Mouse (Mus musculus): Measurements from ENCODE around the gene Zfp629.
A peak's percentile ranks its signal among the peaks of the same experiment; 100 is the strongest.
"Not testable (repeated sequence)": the region's sequence is repeated elsewhere in the genome, so short reads cannot be mapped to it uniquely, and the experiment has no call there.

The Zfp629 gene

DNA sequence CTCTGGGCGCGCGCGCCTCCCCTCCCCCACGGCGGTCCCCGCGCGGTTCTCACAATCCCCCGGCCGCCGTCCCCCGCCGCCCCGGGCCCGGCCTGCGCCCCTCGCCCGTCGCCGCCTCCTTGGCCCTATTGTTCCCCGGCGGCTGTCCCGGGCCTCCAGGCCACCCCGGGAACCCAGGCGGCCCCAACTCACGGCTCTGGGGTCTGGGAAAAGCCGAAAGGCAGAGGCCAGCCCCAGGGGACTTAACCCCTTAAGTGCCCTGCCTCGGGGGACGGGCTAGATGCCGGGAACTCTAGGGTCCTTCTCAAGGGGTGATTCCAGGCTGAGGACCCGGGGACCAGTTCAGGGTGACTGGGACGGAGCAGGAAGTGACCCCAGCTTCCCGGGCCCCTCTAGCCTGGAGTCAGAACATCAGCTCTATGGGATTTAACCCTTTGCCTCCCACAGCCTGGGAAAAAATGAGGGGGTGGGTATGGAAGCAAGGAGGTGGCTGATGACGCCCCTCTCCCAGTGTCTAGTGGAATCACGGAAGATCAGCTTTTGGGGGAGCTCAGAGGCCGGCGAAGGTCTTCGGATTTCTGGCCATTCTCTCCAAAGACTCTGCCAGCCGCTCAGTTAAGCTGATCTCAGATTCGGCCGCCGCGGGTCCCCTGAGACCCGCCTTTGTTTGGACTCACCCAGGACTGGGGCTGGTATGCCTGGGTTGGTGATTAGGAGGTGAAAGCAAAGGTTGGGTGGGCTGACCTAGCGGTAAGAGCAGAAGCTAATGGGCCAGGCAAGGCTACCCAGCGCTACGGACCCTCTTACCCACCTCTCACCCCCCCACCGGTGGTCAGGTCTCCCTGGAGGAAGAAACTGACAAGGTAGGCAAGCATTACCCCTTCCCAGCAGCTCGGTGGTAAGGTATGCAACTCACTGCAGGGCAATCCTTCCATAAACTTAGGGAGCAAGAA lies at the start of gene Zfp629:
Gene Zfp629 (minus strand): TSS at position 907 of the 953 bp plus-strand sequence.
- DNase-seq (ENCODE audit: low spot score), result peak; percentile 86

- no peak for DNase-seq (ENCODE audit: low spot score)
Observed at GRCm38 (mm10) chr7:127662926-127663325, 47.3 kb upstream of the Zfp629 start.

DNA sequence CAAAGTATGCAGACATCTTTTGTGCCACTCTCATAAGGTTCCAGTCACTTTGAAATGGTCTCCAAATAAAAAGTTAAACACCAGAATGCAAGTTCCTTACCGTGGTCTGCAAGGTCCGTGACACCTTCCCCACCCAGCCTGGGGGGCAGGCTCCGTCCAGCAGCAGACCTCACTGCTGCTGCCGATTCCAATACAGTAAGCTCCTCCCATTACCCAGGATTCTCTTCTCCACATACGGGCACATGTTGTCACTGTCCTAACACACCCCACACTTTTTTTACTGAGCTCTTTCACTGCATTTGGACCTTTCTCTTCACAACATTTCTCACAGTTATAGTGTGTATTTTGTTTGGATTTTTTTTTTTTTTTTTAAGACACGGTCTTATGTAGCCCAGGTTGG lies 46.2 kb upstream of the Zfp629 start:
- DNase-seq (ENCODE audit: low spot score), result no peak

DNA sequence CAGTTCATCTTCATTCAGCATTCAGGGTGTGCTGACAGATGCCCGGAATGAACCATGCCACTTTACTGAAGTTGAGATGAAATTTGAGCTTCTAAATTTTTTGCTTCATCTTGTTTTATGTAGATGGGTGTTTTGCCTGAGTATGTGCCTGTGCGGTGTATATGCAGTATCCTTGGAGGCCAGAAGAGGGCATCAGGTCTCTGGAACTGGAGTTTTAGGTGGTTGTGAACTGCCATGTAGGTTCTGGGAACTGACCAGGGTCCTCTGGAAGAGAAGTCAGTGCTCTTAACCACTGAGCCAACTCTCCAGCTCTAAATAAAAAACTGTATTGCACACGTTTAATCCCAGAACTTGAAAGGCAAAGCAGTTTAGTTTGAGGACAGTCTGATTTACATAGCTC lies 45.3 kb upstream of the Zfp629 start:
- DNase-seq (ENCODE audit: low spot score), result no peak

DNA sequence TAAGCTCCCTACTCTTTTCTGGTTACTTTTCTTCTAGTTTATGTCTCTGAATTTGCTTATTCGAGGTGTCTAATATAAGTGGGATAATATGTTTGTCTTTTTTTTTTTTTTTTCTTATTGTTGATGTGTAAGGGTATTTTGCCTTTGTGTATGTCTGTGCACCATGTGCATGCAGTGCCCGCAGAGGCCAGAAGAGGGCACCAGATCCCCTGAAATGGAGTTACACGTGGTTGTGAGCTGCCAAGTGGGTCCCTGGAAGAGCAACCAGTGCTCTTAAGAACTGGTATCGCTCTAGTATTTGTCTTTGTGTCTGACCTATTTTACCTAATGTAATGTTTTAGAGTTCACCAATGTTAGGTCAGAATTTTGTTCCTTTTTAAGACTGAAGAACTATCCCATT lies 41.3 kb upstream of the Zfp629 start:
- DNase-seq (ENCODE audit: low spot score), result peak; percentile 82

DNA sequence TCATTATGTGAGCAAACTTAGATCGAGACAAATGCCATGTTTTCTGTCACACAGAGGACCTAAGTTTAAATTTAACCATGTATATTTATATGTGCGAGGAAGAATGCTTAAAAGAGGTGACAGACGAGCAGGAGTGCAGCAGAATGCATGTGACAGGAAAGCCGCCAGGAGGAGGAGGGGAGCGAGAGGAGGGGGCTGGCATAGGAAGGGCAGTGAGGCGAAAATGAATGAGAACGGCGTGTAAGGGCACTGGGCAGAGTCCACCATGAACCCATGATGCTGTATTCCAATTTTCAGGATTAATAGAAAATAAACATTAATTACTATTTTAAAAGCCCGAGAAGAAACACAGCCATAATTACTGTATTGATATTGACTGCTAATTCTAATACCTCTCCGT lies 38.7 kb upstream of the Zfp629 start:
- no peak for DNase-seq (ENCODE audit: low spot score)

- peak; percentile 54 for DNase-seq (ENCODE audit: low spot score)
Observed at GRCm38 (mm10) chr7:127652050-127652449, 36.5 kb upstream of the Zfp629 start.

DNA sequence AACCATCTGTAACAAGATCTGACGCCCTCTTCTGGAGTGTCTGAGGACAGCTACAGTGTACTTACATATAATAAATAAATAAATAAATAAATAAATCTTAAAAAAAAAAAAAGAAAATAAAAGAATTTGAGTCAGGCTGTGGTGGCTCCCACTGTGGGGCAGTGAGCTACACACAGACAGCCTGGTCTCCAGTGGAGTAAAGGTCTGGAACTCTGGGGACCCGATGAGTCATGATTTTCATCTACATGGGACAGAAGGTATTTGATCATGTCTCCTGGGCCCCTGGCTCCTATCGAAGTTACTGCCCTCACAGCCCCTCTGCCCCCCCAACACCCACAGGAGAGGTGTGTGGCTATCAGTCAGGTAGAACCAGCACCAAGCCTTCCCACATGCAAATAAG lies 36.0 kb upstream of the Zfp629 start:
- no peak for DNase-seq (ENCODE audit: low spot score)

GRCm38 (mm10) chr7:127649206-127649605 lies 33.6 kb upstream of the Zfp629 start:
- no peak for DNase-seq (ENCODE audit: low spot score)

DNA sequence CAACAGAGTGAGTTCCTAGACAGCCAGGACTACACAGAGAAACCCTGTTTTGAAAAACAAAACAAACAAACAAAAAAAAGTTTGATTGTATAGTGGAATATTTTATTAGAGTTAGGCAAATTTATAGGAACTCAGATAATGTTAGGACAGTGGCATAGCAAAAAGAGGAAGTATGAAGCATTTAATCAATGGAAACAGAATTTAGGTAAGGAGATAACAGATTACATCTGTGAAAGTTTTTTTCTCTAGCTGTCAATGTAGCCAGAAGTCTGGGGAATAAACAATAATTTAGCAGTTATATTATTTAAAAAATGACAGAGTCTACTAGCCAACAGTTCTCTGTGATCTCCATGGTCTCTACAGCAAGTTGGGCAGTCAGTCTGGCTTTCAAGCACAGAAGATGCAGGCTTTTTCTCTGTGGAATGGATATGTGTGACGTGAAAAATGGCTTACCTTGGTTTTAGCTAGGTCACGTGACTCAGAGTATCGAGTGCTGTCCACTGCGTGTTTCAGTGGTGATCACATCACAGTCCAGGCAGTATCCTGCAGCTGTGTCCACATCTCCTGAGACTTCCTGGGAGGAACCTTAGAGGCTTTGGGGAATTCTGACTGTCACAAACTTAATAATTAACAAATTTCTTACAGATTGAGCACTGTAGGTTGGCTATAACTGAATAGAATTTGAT lies 33.1 kb upstream of the Zfp629 start:
- DNase-seq (ENCODE audit: low spot score), result no peak

DNA sequence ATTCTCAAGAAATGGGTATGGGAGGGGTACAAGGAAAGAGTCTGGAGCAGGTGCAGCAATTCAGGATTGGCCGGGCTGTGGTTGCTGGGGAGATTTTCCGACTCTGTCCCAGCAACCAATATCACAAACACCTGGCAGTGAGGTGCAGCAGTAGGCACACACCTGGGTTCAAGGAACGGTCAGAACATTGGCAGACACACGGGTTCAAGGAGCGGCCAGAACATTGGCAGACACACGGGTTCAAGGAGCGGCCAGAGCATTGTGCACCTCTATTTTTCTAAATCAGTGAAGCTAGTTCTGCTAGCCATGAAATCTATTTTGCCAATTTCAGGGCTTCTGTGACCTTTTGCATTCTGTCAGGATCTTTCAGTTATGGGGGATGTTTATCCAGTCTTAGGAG lies 32.0 kb upstream of the Zfp629 start:
- not testable (repeated sequence) for DNase-seq (ENCODE audit: low spot score)

GRCm38 (mm10) chr7:127646363-127646762 lies 30.8 kb upstream of the Zfp629 start:
- DNase-seq (ENCODE audit: low spot score), result no peak

GRCm38 (mm10) chr7:127642254-127642653 lies 26.7 kb upstream of the Zfp629 start:
- no peak for DNase-seq (ENCODE audit: low spot score)

DNA sequence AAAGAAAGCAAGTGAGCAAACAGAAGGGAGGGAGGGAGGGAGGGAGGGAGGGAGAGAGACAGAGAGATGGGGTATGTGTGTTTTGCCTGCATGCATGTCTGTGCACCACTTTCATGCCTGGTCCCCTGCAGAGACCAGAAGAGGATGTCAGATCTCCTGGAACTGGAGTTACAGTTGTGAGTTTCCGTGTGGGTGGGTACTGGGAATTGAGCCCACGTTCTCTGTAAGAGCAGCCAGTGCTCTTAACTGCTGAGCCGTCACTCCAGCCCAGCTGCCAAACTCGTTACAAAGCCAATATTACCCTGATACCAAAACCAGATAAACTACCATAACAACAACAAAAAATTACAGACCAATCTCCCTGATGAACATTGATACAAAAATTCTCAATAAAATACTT lies 25.7 kb upstream of the Zfp629 start:
- DNase-seq (ENCODE audit: low spot score), result no peak

GRCm38 (mm10) chr7:127636963-127637362 lies 21.4 kb upstream of the Zfp629 start:
- peak; percentile 87 for DNase-seq (ENCODE audit: low spot score)

DNA sequence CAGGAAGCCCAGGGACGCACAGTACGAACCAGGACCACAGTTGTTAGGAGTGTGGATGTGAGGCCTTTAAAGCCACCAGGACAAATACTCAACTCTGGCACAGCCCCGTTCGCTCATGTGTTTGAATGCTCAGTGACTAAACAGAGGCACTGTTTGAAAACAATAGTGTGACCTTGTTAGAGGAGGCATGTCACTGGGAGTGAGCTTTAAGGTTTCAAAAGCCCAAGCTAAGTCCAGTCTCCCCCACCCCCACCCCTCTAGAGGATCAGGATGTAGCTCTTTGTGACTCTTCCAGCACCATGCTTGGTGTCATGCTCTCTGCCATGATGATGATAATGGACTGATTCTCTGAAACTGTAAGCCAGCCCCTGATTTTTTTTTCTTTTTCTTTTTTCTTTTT lies 15.8 kb upstream of the Zfp629 start:
- no peak for DNase-seq (ENCODE audit: low spot score)

- DNase-seq (ENCODE audit: low spot score), result no peak
Observed at GRCm38 (mm10) chr7:127628646-127629045, 13.0 kb upstream of the Zfp629 start.

- DNase-seq (ENCODE audit: low spot score), result no peak
Observed at GRCm38 (mm10) chr7:127626471-127626870, 10.9 kb upstream of the Zfp629 start.

DNA sequence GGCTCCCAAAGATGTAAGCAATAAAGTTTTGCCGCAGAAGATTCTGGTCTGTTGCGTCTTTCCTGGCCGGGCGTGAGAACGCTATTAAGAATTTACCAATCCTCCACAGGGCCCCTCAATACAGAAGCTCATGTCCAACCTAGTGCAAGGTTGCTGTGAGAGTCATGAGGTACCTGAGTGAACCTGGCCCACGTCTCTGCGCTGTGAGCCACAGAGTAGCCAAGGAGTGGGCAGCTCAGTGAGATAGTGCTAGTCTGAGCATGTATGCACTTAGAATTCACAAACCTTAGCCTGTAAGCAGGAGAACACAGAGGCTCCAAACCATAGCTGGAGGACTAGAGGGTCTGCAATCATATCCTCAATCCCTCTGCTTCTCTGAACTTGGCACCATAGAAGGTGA lies 10.4 kb upstream of the Zfp629 start:
- DNase-seq (ENCODE audit: low spot score), result no peak

DNA sequence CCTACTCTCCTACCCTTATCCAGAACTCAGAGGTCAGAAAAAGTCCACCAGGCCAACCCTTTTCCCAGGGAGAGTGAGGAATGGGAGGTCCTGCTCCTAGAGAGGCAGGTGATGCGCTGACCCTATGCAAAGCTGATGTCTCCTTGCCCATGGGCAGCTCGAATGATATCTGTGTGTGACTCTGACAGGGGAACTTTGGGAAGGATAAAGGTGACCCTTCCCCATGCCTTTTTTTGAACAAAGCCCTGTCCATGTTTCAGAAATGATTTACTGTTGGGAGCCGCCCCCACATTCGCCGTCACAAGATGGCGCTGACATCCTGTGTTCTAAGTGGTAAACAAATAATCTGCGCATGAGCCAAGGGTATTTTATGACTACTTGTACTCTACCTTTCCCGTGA lies 2.8 kb upstream of the Zfp629 start:
- not testable (repeated sequence) for DNase-seq (ENCODE audit: low spot score)

DNA sequence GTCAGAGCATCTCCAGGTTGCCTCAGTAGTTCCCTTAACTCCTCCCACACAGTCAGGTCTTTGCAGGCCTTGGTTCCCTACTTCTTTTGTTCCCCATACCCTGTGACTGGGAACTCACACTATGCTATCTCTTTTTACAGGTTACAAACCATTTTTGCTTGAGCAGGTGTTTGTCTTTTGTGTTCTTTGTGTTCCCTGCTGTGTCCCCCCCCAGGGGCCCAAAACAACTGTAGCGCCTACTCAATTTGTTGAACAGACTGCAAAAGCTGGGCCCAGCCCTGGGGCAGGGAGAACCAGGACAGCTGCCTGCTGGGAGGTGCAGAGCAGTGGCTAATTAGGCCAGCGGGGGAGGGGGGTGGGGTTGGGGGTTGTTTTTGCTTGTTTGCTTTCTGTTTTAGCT lies 2.4 kb upstream of the Zfp629 start:
- no peak for DNase-seq (ENCODE audit: low spot score)

DNA sequence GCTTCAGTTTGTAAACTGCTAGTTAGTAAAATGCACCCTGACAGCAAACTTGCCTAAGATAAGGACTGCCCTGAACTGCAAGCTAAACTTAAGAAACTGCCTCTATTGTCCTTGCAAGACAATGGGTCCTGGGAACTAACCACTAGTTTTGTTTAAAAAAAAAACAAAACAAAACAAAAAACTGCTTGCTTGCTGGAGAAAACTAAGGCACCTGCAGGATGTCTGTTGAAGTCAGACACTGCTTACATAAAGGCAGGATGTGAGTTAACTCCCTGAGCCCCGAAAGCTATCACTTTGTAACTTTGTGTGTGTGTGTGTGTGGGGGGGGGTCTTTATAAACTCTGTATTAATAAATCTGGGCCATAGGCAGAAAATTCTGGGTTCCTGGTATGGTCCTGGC lies 1.3 kb upstream of the Zfp629 start:
- no peak for DNase-seq (ENCODE audit: low spot score)

DNA sequence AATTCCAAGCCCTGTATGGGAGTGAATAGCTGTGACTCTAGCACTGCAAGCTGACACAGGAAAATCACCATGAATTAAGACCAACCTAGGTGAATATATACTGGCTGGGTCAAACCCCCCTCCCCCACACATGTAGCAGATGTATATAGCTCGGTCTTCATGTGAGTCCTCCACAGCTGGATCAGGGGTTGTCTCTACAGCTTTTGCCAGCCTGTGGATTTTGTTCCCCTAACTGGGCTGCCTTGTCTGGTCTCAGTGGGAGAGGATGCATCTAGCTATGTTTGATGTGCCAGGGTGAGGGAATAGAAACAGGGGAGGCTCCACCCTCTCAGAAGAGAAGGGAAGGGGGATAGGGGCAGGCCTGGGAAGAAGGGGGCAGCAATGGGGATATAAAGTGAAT lies 739 bp upstream of the Zfp629 start:
- DNase-seq (ENCODE audit: low spot score), result no peak
